Mouse (Mus musculus) spleen, adult 2 months (tissue): ENCODE data around the gene Ak8.

Source experiments
- CTCF ChIP-seq: fragments of 200-500 bp; IDR thresholded peaks from 2 replicates; pipeline ENCODE4 v1.5.1; 2011; ENCODE audit warnings: mild to moderate bottlenecking, inconsistent platforms; ENCODE audit not compliant: insufficient read depth, insufficient read length, insufficient replicate concordance; ENCODE audit errors: extremely low read depth
- POLR2A ChIP-seq: fragments of 200-500 bp; IDR thresholded peaks from 2 replicates; pipeline ENCODE4 v1.6.1; 2011; ENCODE audit warnings: low read depth, low read length, inconsistent platforms

GRCm38 (mm10) chr2:28692692-28693091, 7.3 kb upstream of the Ak8 start:
- TF ChIP-seq POLR2A = no peak
- TF ChIP-seq CTCF = no peak
